Mouse (Mus musculus) heart, adult 9 months (tissue): ENCODE measurements around the gene Pcif1.

Experiments used
- DNase-seq, 2 experiments: peaks; one replicate each; pipeline ENCODE4 v3.0.0; 2022; ENCODE audit warnings: low spot score in 2 of 2

The Pcif1 gene

GRCm38 (mm10) chr2:164892696-164893216, 13.7 kb downstream of the Pcif1 start:
- DNase-seq, result no peak

GRCm38 (mm10) chr2:164894048-164894447, 14.9 kb downstream of the Pcif1 start:
- no peak for DNase-seq

- DNase-seq, result no peak
Observed at GRCm38 (mm10) chr2:164894644-164895043, 15.5 kb downstream of the Pcif1 start.

GRCm38 (mm10) chr2:164895885-164896284, 16.8 kb downstream of the Pcif1 start:
- no peak for DNase-seq

GRCm38 (mm10) chr2:164898008-164898407, 18.9 kb downstream of the Pcif1 start:
- DNase-seq, result no peak

GRCm38 (mm10) chr2:164899034-164899433, 19.9 kb downstream of the Pcif1 start:
- DNase-seq, result no peak

GRCm38 (mm10) chr2:164899723-164900459, 20.8 kb downstream of the Pcif1 start:
- no peak for DNase-seq

GRCm38 (mm10) chr2:164901380-164901779, 22.3 kb downstream of the Pcif1 start:
- no peak for DNase-seq

GRCm38 (mm10) chr2:164903496-164903895, 24.4 kb downstream of the Pcif1 start:
- DNase-seq, result no peak

GRCm38 (mm10) chr2:164906071-164906470, 27.0 kb downstream of the Pcif1 start:
- no peak for DNase-seq

- no peak for DNase-seq
Observed at GRCm38 (mm10) chr2:164907511-164907910, 28.4 kb downstream of the Pcif1 start.

- DNase-seq, result no peak
Observed at GRCm38 (mm10) chr2:164908011-164908410, 28.9 kb downstream of the Pcif1 start.

GRCm38 (mm10) chr2:164909100-164909499, 30.0 kb downstream of the Pcif1 start:
- no peak for DNase-seq

- DNase-seq, result no peak
Observed at GRCm38 (mm10) chr2:164909542-164909941, 30.4 kb downstream of the Pcif1 start.

- DNase-seq, result no peak
Observed at GRCm38 (mm10) chr2:164910360-164911061, 31.4 kb downstream of the Pcif1 start.

GRCm38 (mm10) chr2:164911086-164912048, 32.3 kb downstream of the Pcif1 start, which contains the start of gene Zfp335:
Gene Zfp335, minus strand, starts transcription at chr2:164911757.
- DNase-seq, result peak; percentile 94 to 95

- peak; percentile 75 to 77 for DNase-seq
Observed at GRCm38 (mm10) chr2:164912151-164912550, 33.0 kb downstream of the Pcif1 start.

GRCm38 (mm10) chr2:164912749-164913427, 33.8 kb downstream of the Pcif1 start:
- DNase-seq, result no peak

GRCm38 (mm10) chr2:164913428-164913786, 34.3 kb downstream of the Pcif1 start:
- peak; percentile 43 to 60 for DNase-seq

GRCm38 (mm10) chr2:164916820-164917219, 37.7 kb downstream of the Pcif1 start:
- DNase-seq, result no peak

GRCm38 (mm10) chr2:164917371-164917770, 38.3 kb downstream of the Pcif1 start:
- DNase-seq, result no peak
